Mouse (Mus musculus) megakaryocyte, embryonic 14.5 days (primary cell): ENCODE measurements at regions not wholly inside any gene's neighbourhood (a gene's known extent, or its start where the extent isn't known, plus 50 kb on each side); places are given as distances from the start of the nearest gene placed in this dataset.

ENCODE experiments used
- FLI1 ChIP-seq: IDR thresholded peaks from 2 replicates; pipeline ENCODE4 v1.6.1; 2012; ENCODE audit warnings: low read length, inconsistent platforms, mixed read lengths
- GATA1 ChIP-seq: IDR thresholded peaks from 3 replicates; pipeline ENCODE4 v1.6.1; 2012; ENCODE audit warnings: mixed read lengths, low read length, inconsistent platforms, borderline replicate concordance

GRCm38 (mm10) chr12:73471966-73472365 is 74.2 kb downstream of the Tmem30b start:
- TF ChIP-seq FLI1: no peak
- no peak for TF ChIP-seq GATA1
